In genomic region chr16:35715350-35715749, GRCm38 (mm10) we compare ENCODE assay signal across 26 mouse cellular contexts. TPM values are rescaled to one million over a fixed set of nuclear protein-coding genes. Genes with fewer than 3 reads are reported as not detected.
A peak's percentile ranks its signal among the peaks of the same experiment; 100 is the strongest.
DNase-seq lines count a peak whose midpoint lies in the region; ATAC-seq lines count a peak whose summit lies in the region.
"Had no signal": no experiment of that assay in that cellular context is flagged by ENCODE, and none has a peak within 500 bp of the region (broad histone marks: within the 10 kb centered on the region; RNA-seq: fewer than 3 reads in every experiment).

No protein-coding gene starts in this region.

- no peak overlapping the region for H3K4me2 ChIP-seq in forebrain, embryonic 15.5 days (replicated peaks)
- H3K4me2 ChIP-seq in forebrain, embryonic 13.5 days, result no peak overlapping the region
- H3K4me2 ChIP-seq in hindbrain, embryonic 15.5 days, result no peak overlapping the region
- H3K4me2 ChIP-seq in hindbrain, embryonic 12.5 days (replicated peaks), result no peak overlapping the region
- no peak overlapping the region for H3K4me2 ChIP-seq in hindbrain, embryonic 16.5 days (ENCODE audit: low read length)
- H3K4me2 ChIP-seq: embryonic facial prominence, embryonic 12.5 days; heart, embryonic 11.5 days; kidney, embryonic 15.5 days; neural tube, embryonic 12.5 days had no signal

- H3K4me3 ChIP-seq in forebrain, embryonic 15.5 days, result no peak overlapping the region
- no peak overlapping the region for H3K4me3 ChIP-seq in forebrain, embryonic 13.5 days
- no peak overlapping the region for H3K4me3 ChIP-seq in hindbrain, embryonic 15.5 days
- H3K4me3 ChIP-seq in hindbrain, embryonic 12.5 days, result no peak overlapping the region
- no peak overlapping the region for H3K4me3 ChIP-seq in hindbrain, embryonic 16.5 days (ENCODE audit: low read length)
- H3K4me3 ChIP-seq: embryonic facial prominence, embryonic 12.5 days; gastrocnemius, adult 2 months; kidney, embryonic 15.5 days; neural tube, embryonic 12.5 days had no signal

- ATAC-seq in forebrain, embryonic 15.5 days (replicated peaks), result peak; percentile 36; the same call in 1 of the 2 replicates
- no peak for ATAC-seq in forebrain, embryonic 13.5 days
- peak; percentile 69 for ATAC-seq in hindbrain, embryonic 15.5 days (ENCODE audit: low FRiP score, low read depth)
- no peak for ATAC-seq in hindbrain, embryonic 12.5 days (ENCODE audit: low FRiP score)
- peak; percentile 44; the same call in 1 of the 2 replicates for ATAC-seq in hindbrain, embryonic 16.5 days
- ATAC-seq: Patski had no signal

- H3K4me1 ChIP-seq in forebrain, embryonic 15.5 days, result peaks cover 11% of the 10 kb centered on the region
- peaks cover 11% of the 10 kb centered on the region; the same call in 1 of the 2 replicates for H3K4me1 ChIP-seq in forebrain, embryonic 13.5 days
- H3K4me1 ChIP-seq in hindbrain, embryonic 15.5 days (replicated peaks), result peaks cover 18% of the 10 kb centered on the region
- H3K4me1 ChIP-seq in hindbrain, embryonic 12.5 days, result peaks cover 2% of the 10 kb centered on the region; the same call in 1 of the 2 replicates
- H3K4me1 ChIP-seq in hindbrain, embryonic 16.5 days (ENCODE audit: control insufficient read depth, insufficient read depth, low read depth, low read length), result peaks cover 8% of the 10 kb centered on the region

- peaks cover 20% of the 10 kb centered on the region for H3K36me3 ChIP-seq in forebrain, embryonic 15.5 days
- peaks cover 20% of the 10 kb centered on the region for H3K36me3 ChIP-seq in forebrain, embryonic 13.5 days (ENCODE audit: poor library complexity, severe bottlenecking)
- H3K36me3 ChIP-seq in hindbrain, embryonic 15.5 days, result peaks cover 14% of the 10 kb centered on the region; the same call in 1 of the 2 replicates
- H3K36me3 ChIP-seq in hindbrain, embryonic 12.5 days, result peaks cover 24% of the 10 kb centered on the region; the same call in 1 of the 2 replicates
- peaks cover 8% of the 10 kb centered on the region; the same call in 1 of the 2 replicates for H3K36me3 ChIP-seq in hindbrain, embryonic 16.5 days (ENCODE audit: control insufficient read depth, insufficient read depth, low read length)

- H3K27ac ChIP-seq in forebrain, embryonic 15.5 days (replicated peaks), result no peak overlapping the region
- H3K27ac ChIP-seq in forebrain, embryonic 13.5 days, result no peak overlapping the region
- 0 out of 2 replicates have a peak overlapping the region, but pooled peaks have one; percentile 46 for H3K27ac ChIP-seq in hindbrain, embryonic 15.5 days (replicated peaks)
- no peak overlapping the region for H3K27ac ChIP-seq in hindbrain, embryonic 12.5 days
- no peak overlapping the region for H3K27ac ChIP-seq in hindbrain, embryonic 16.5 days (ENCODE audit: low read depth, low read length)
- H3K27ac ChIP-seq: embryonic facial prominence, embryonic 12.5 days; gastrocnemius, adult 2 months; kidney, embryonic 15.5 days; liver, embryonic 14.5 days; macrophage; neural tube, embryonic 12.5 days had no signal

- no peaks in the 10 kb centered on the region for H3K27me3 ChIP-seq in forebrain, embryonic 15.5 days
- no peaks in the 10 kb centered on the region for H3K27me3 ChIP-seq in forebrain, embryonic 13.5 days
- no peaks in the 10 kb centered on the region for H3K27me3 ChIP-seq in hindbrain, embryonic 15.5 days
- no peaks in the 10 kb centered on the region for H3K27me3 ChIP-seq in hindbrain, embryonic 12.5 days
- no peaks in the 10 kb centered on the region for H3K27me3 ChIP-seq in hindbrain, embryonic 16.5 days (replicated peaks; ENCODE audit: control insufficient read depth, insufficient read depth, low read length)
- H3K27me3 ChIP-seq: embryonic facial prominence, embryonic 12.5 days; kidney, embryonic 15.5 days; neural tube, embryonic 12.5 days; Patski had no signal

- DNase-seq in retina, embryonic 14.5 days (ENCODE audit: low spot score), result peak; percentile 55
- no peak for DNase-seq in thymus, postnatal 25 days
- DNase-seq: cerebellum, adult 9-10 months; cerebellum, postnatal 36 days; embryo, embryonic 11 days; gastrocnemius, adult 2 months; gastrocnemius, postnatal 36 days; heart, adult 18-20 months; heart, postnatal 36 days; kidney, adult 18-20 months; kidney, postnatal 25 days; liver; lung, adult 2 months; lung, postnatal 10 days had no signal

- H3K9me3 ChIP-seq in forebrain, embryonic 15.5 days, result no peaks in the 10 kb centered on the region
- H3K9me3 ChIP-seq in forebrain, embryonic 13.5 days (replicated peaks), result no peaks in the 10 kb centered on the region; the same call in 1 of the 2 replicates
- H3K9me3 ChIP-seq in hindbrain, embryonic 15.5 days, result no peaks in the 10 kb centered on the region
- H3K9me3 ChIP-seq in hindbrain, embryonic 12.5 days (replicated peaks), result 0 out of 2 replicates have a peak, but pooled peaks cover 4% of the 10 kb centered on the region
- no peaks in the 10 kb centered on the region for H3K9me3 ChIP-seq in hindbrain, embryonic 16.5 days (ENCODE audit: control insufficient read depth, low read length)
- H3K9me3 ChIP-seq: embryonic facial prominence, embryonic 12.5 days; kidney, embryonic 15.5 days; neural tube, embryonic 12.5 days had no signal

- no peak overlapping the region for H3K9ac ChIP-seq in forebrain, embryonic 15.5 days (replicated peaks)
- no peak overlapping the region for H3K9ac ChIP-seq in forebrain, embryonic 13.5 days
- no peak overlapping the region for H3K9ac ChIP-seq in hindbrain, embryonic 15.5 days
- no peak overlapping the region for H3K9ac ChIP-seq in hindbrain, embryonic 12.5 days
- H3K9ac ChIP-seq in hindbrain, embryonic 16.5 days (ENCODE audit: low read depth, low read length), result no peak overlapping the region
- H3K9ac ChIP-seq: embryonic facial prominence, embryonic 12.5 days; kidney, embryonic 15.5 days; liver, embryonic 14.5 days; neural tube, embryonic 12.5 days had no signal

- WGBS in forebrain, embryonic 15.5 days, result 55% methylated on average over 6 of the region's 6 CpGs
- WGBS in forebrain, embryonic 13.5 days, result 62% methylated on average over 6 of the region's 6 CpGs
- 33% methylated on average over 6 of the region's 6 CpGs for WGBS in hindbrain, embryonic 15.5 days
- 50% methylated on average over 6 of the region's 6 CpGs for WGBS in hindbrain, embryonic 12.5 days
- 37% methylated on average over 6 of the region's 6 CpGs for WGBS in hindbrain, embryonic 16.5 days

RNA-seq across cellular contexts. Expression of gene Dirc2, which starts 53.8 kb away (rescaled TPM):
- 33.1 and 40.1 TPM in 2 replicates for polyA plus RNA-seq in forebrain, embryonic 15.5 days (2015; fragmentation: Nextera tagmentation; extraction: Ambion mirVana)
- polyA plus RNA-seq in forebrain, embryonic 13.5 days (2015; fragmentation: Nextera tagmentation; extraction: Ambion mirVana), result 22.6 and 23.8 TPM in 2 replicates
- 33.9 and 34.8 TPM in 2 replicates for polyA plus RNA-seq in hindbrain, embryonic 15.5 days (2015; fragmentation: Nextera tagmentation; extraction: Ambion mirVana)
- polyA plus RNA-seq in hindbrain, embryonic 12.5 days (2016; fragmentation: Nextera tagmentation; extraction: Ambion mirVana), result 32.4 and 32.9 TPM in 2 replicates
- 31.9 and 34.1 TPM in 2 replicates for polyA plus RNA-seq in hindbrain, embryonic 16.5 days (2015; fragmentation: Nextera tagmentation; extraction: Ambion mirVana)

RNA-seq across cellular contexts. Expression of gene Hspbap1, which starts 54.8 kb away (rescaled TPM):
- polyA plus RNA-seq in forebrain, embryonic 15.5 days (2015; fragmentation: Nextera tagmentation; extraction: Ambion mirVana), result 22.4 and 23.7 TPM in 2 replicates
- polyA plus RNA-seq in forebrain, embryonic 13.5 days (2015; fragmentation: Nextera tagmentation; extraction: Ambion mirVana), result 20.2 and 21.0 TPM in 2 replicates
- polyA plus RNA-seq in hindbrain, embryonic 15.5 days (2015; fragmentation: Nextera tagmentation; extraction: Ambion mirVana), result 14.5 and 17.1 TPM in 2 replicates
- polyA plus RNA-seq in hindbrain, embryonic 12.5 days (2016; fragmentation: Nextera tagmentation; extraction: Ambion mirVana), result 21.4 and 21.5 TPM in 2 replicates
- polyA plus RNA-seq in hindbrain, embryonic 16.5 days (2015; fragmentation: Nextera tagmentation; extraction: Ambion mirVana), result 12.7 and 13.9 TPM in 2 replicates

Comparison
In these comparisons a context has a peak if more than half of its experiments do, and no peak if none do; other contexts are left out.
1. ATAC-seq: peak in forebrain, embryonic 15.5 days (single experiment), hindbrain, embryonic 15.5 days (single experiment) and hindbrain, embryonic 16.5 days (single experiment); none in forebrain, embryonic 13.5 days (single experiment) and hindbrain, embryonic 12.5 days (single experiment).